Mouse (Mus musculus) embryo, embryonic 10 days (tissue): Measurements from ENCODE around the gene Mtcp1.
A peak's percentile ranks its signal among the peaks of the same experiment; 100 is the strongest.

Experiments used
- DNase-seq: peaks from one replicate; pipeline ENCODE4 v3.0.0-alpha.2; 2015; ENCODE audit warnings: low spot score

The Mtcp1 gene

GRCm38 (mm10) chrX:75415936-75416785 lies at the start of gene Mtcp1, which contains the start of the genes Cmc4 and Brcc3:
Mtcp1 (minus strand) TSS chrX:75416588.
Cmc4 (minus strand) TSS chrX:75416584.
Brcc3 (plus strand) TSS chrX:75416628.
- DNase-seq = peak; percentile 92

GRCm38 (mm10) chrX:75454597-75454996 lies 38.2 kb upstream of the Mtcp1 start:
- DNase-seq = no peak

- no peak for DNase-seq
Measured at GRCm38 (mm10) chrX:75409711-75410110, 6.7 kb downstream of the Mtcp1 start.

- DNase-seq = no peak
Measured at GRCm38 (mm10) chrX:75403350-75403749, 13.0 kb downstream of the Mtcp1 start.

- no peak for DNase-seq
Measured at GRCm38 (mm10) chrX:75402668-75403067, 13.7 kb downstream of the Mtcp1 start.

- DNase-seq = no peak
Measured at GRCm38 (mm10) chrX:75399471-75399870, 16.9 kb downstream of the Mtcp1 start.

- DNase-seq = peak; percentile 54
Measured at GRCm38 (mm10) chrX:75382195-75382771, 34.1 kb downstream of the Mtcp1 start, which contains the start of the genes Fundc2 and F8. Fundc2 (plus strand) TSS chrX:75382399. F8 (minus strand) TSS chrX:75382615.

GRCm38 (mm10) chrX:75381699-75382098 lies 34.7 kb downstream of the Mtcp1 start:
- no peak for DNase-seq

GRCm38 (mm10) chrX:75381176-75381575 lies 35.2 kb downstream of the Mtcp1 start:
- DNase-seq = no peak

GRCm38 (mm10) chrX:75376815-75377214 lies 39.6 kb downstream of the Mtcp1 start:
- DNase-seq = no peak

- DNase-seq = no peak
Measured at GRCm38 (mm10) chrX:75372666-75373425, 43.5 kb downstream of the Mtcp1 start.

- no peak for DNase-seq
Measured at GRCm38 (mm10) chrX:75370197-75370596, 46.2 kb downstream of the Mtcp1 start.
